Mouse (Mus musculus) ES-Bruce4 (cell line): ENCODE data around the gene Hoxd4.

ENCODE experiments used
- CTCF ChIP-seq: IDR thresholded peaks from one replicate; pipeline ENCODE4 v1.8.1; 2011; ENCODE audit warnings: low read depth, low read length
- POLR2A ChIP-seq: IDR thresholded peaks from one replicate; pipeline ENCODE4 v1.8.1; 2011; ENCODE audit warnings: low read length; ENCODE audit not compliant: insufficient read depth

GRCm38 (mm10) chr2:74728303-74728680 lies 16.6 kb downstream of the Hoxd4 start:
- TF ChIP-seq CTCF = no peak
- TF ChIP-seq POLR2A = no peak
